Mouse (Mus musculus): Measurements from ENCODE around the gene Slc35f5. TPM values are rescaled to one million over a fixed set of nuclear protein-coding genes. Genes with fewer than 3 reads are reported as not detected.

Gene Slc35f5
- polyA plus RNA-seq, 1 experiment: 36.3 TPM

- Histone ChIP-seq H3K4me1 (ENCODE audit: control insufficient read depth, insufficient read depth, low read length) (no peaks in the 10 kb centered on the region), H3K4me3 (ENCODE audit: insufficient read depth, low read depth, low read length) (no peak overlapping the region), H3K27me3 (replicated peaks; ENCODE audit: control insufficient read depth, insufficient read depth, low read length) (no peaks in the 10 kb centered on the region), H3K27ac (ENCODE audit: insufficient read depth, low read depth, low read length) (no peak overlapping the region), H3K36me3 (ENCODE audit: control insufficient read depth, insufficient read depth, low read length) (peaks cover 11% of the 10 kb centered on the region)
- 82% methylated on average over 2 of the region's 2 CpGs for WGBS
- no peak for DNase-seq
- TF ChIP-seq POLR2A (IDR thresholded peaks at IDR 0.05; ENCODE audit: low read depth, low read length) (no peak), CTCF (conservative IDR thresholded peaks at IDR 0.05; ENCODE audit: insufficient read depth, insufficient read length, low read depth, low read length) (peak; percentile 54)
Measured at GRCm38 (mm10) chr1:125574219-125574618, 13.8 kb downstream of the Slc35f5 start.

- Histone ChIP-seq H3K36me3 (ENCODE audit: control insufficient read depth, insufficient read depth, low read length) (peaks cover 11% of the 10 kb centered on the region), H3K27ac (ENCODE audit: insufficient read depth, low read depth, low read length) (no peak overlapping the region), H3K27me3 (replicated peaks; ENCODE audit: control insufficient read depth, insufficient read depth, low read length) (no peaks in the 10 kb centered on the region), H3K4me3 (ENCODE audit: insufficient read depth, low read depth, low read length) (no peak overlapping the region), H3K4me1 (ENCODE audit: control insufficient read depth, insufficient read depth, low read length) (no peaks in the 10 kb centered on the region)
- 87% methylated on average over 10 of the region's 10 CpGs for WGBS
- no peak for DNase-seq
- no peak for TF ChIP-seq POLR2A (IDR thresholded peaks at IDR 0.05; ENCODE audit: low read depth, low read length)
- no peak for TF ChIP-seq CTCF (conservative IDR thresholded peaks at IDR 0.05; ENCODE audit: insufficient read depth, insufficient read length, low read depth, low read length)
Measured at GRCm38 (mm10) chr1:125575458-125576114, 15.2 kb downstream of the Slc35f5 start.

- Histone ChIP-seq H3K36me3 (ENCODE audit: control insufficient read depth, insufficient read depth, low read length) (peaks cover 9% of the 10 kb centered on the region), H3K4me1 (ENCODE audit: control insufficient read depth, insufficient read depth, low read length) (no peaks in the 10 kb centered on the region), H3K4me3 (ENCODE audit: insufficient read depth, low read depth, low read length) (no peak overlapping the region), H3K27me3 (replicated peaks; ENCODE audit: control insufficient read depth, insufficient read depth, low read length) (no peaks in the 10 kb centered on the region), H3K27ac (ENCODE audit: insufficient read depth, low read depth, low read length) (no peak overlapping the region)
- DNase-seq: no peak
- TF ChIP-seq POLR2A (IDR thresholded peaks at IDR 0.05; ENCODE audit: low read depth, low read length): no peak
- TF ChIP-seq CTCF (conservative IDR thresholded peaks at IDR 0.05; ENCODE audit: insufficient read depth, insufficient read length, low read depth, low read length): no peak
Measured at GRCm38 (mm10) chr1:125576965-125577364, 16.6 kb downstream of the Slc35f5 start.

GRCm38 (mm10) chr1:125578091-125578490 is 17.7 kb downstream of the Slc35f5 start:
- WGBS: 80% methylated on average over 1 of the region's 1 CpGs

GRCm38 (mm10) chr1:125581134-125581533 is 20.7 kb downstream of the Slc35f5 start:
- Histone ChIP-seq H3K27ac (ENCODE audit: insufficient read depth, low read depth, low read length) (no peak overlapping the region), H3K27me3 (replicated peaks; ENCODE audit: control insufficient read depth, insufficient read depth, low read length) (no peaks in the 10 kb centered on the region), H3K36me3 (ENCODE audit: control insufficient read depth, insufficient read depth, low read length) (peaks cover 6% of the 10 kb centered on the region), H3K4me1 (ENCODE audit: control insufficient read depth, insufficient read depth, low read length) (no peaks in the 10 kb centered on the region), H3K4me3 (ENCODE audit: insufficient read depth, low read depth, low read length) (no peak overlapping the region)
- no peak for DNase-seq
- TF ChIP-seq CTCF (conservative IDR thresholded peaks at IDR 0.05; ENCODE audit: insufficient read depth, insufficient read length, low read depth, low read length) (no peak), POLR2A (IDR thresholded peaks at IDR 0.05; ENCODE audit: low read depth, low read length) (no peak)
- WGBS: over 99% methylated on average over 3 of the region's 3 CpGs

More at GRCm38 (mm10) chr1:125578091-125578490, 17.7 kb downstream of the Slc35f5 start:
- Histone ChIP-seq H3K27ac (ENCODE audit: insufficient read depth, low read depth, low read length) (no peak overlapping the region), H3K4me1 (ENCODE audit: control insufficient read depth, insufficient read depth, low read length) (no peaks in the 10 kb centered on the region), H3K27me3 (replicated peaks; ENCODE audit: control insufficient read depth, insufficient read depth, low read length) (no peaks in the 10 kb centered on the region), H3K4me3 (ENCODE audit: insufficient read depth, low read depth, low read length) (no peak overlapping the region), H3K36me3 (ENCODE audit: control insufficient read depth, insufficient read depth, low read length) (peaks cover 7% of the 10 kb centered on the region)
- TF ChIP-seq POLR2A (IDR thresholded peaks at IDR 0.05; ENCODE audit: low read depth, low read length) (no peak), CTCF (conservative IDR thresholded peaks at IDR 0.05; ENCODE audit: insufficient read depth, insufficient read length, low read depth, low read length) (no peak)
- DNase-seq: no peak

GRCm38 (mm10) chr1:125603620-125604019 is 43.2 kb downstream of the Slc35f5 start:
- Histone ChIP-seq H3K36me3 (ENCODE audit: control insufficient read depth, insufficient read depth, low read length) (no peaks in the 10 kb centered on the region), H3K27me3 (replicated peaks; ENCODE audit: control insufficient read depth, insufficient read depth, low read length) (no peaks in the 10 kb centered on the region), H3K4me1 (ENCODE audit: control insufficient read depth, insufficient read depth, low read length) (no peaks in the 10 kb centered on the region), H3K4me3 (ENCODE audit: insufficient read depth, low read depth, low read length) (no peak overlapping the region), H3K27ac (ENCODE audit: insufficient read depth, low read depth, low read length) (no peak overlapping the region)
- WGBS: 79% methylated on average over 4 of the region's 4 CpGs
- DNase-seq: no peak
- TF ChIP-seq POLR2A (IDR thresholded peaks at IDR 0.05; ENCODE audit: low read depth, low read length): no peak

GRCm38 (mm10) chr1:125607087-125607803 is 46.9 kb downstream of the Slc35f5 start:
- no peaks in the 10 kb centered on the region for H3K27me3 ChIP-seq (replicated peaks; ENCODE audit: control insufficient read depth, insufficient read depth, low read length)
- no peak overlapping the region for H3K4me3 ChIP-seq (ENCODE audit: insufficient read depth, low read depth, low read length)
- TF ChIP-seq CTCF (conservative IDR thresholded peaks at IDR 0.05; ENCODE audit: insufficient read depth, insufficient read length, low read depth, low read length) (peak; percentile 97), POLR2A (IDR thresholded peaks at IDR 0.05; ENCODE audit: low read depth, low read length) (no peak)
- H3K27ac ChIP-seq (ENCODE audit: insufficient read depth, low read depth, low read length): no peak overlapping the region
- peak; percentile 85 for DNase-seq
- no peaks in the 10 kb centered on the region for H3K36me3 ChIP-seq (ENCODE audit: control insufficient read depth, insufficient read depth, low read length)
- WGBS: 25% methylated on average over 10 of the region's 10 CpGs
- H3K4me1 ChIP-seq (ENCODE audit: control insufficient read depth, insufficient read depth, low read length): no peaks in the 10 kb centered on the region

Data from kidney, adult 2 months (tissue).